ENCODE assay signal across 8 mouse cellular contexts in the genomic region with DNA sequence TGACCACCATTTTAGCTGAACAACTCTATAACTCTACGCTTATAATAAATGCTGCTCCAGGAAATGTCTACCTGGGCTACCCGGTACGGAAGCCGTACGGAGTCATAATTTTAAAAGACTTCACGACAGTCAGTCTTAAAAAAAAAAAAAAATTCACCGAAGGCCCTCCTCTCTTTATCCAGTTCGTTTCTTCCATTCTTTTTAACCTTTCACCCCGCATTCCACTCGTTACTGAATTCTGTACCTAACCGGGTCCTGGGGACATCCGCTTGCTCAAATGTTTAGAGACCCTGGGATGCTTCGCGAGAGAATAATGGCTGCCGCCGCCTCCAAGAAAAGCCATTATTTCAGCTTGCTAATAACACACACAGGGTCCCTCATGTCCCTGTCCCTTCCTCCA. TPM values are rescaled to one million over a fixed set of nuclear protein-coding genes. Genes with fewer than 3 reads are reported as not detected.
DNase-seq lines count a peak whose midpoint lies in the region; ATAC-seq lines count a peak whose summit lies in the region.

No protein-coding gene starts in this region.

- WGBS in embryonic facial prominence, embryonic 15.5 days = 17% methylated on average over 16 of the region's 16 CpGs
- 11% methylated on average over 16 of the region's 16 CpGs for WGBS in liver, embryonic 12.5 days (ENCODE audit: insufficient replicate concordance)
- 17% methylated on average over 16 of the region's 16 CpGs for WGBS in neural tube, embryonic 14.5 days

- no peaks in the 10 kb centered on the region for H3K9me3 ChIP-seq in embryonic facial prominence, embryonic 15.5 days (replicated peaks)
- H3K9me3 ChIP-seq in liver, embryonic 12.5 days (replicated peaks) = no peaks in the 10 kb centered on the region
- no peaks in the 10 kb centered on the region for H3K9me3 ChIP-seq in neural tube, embryonic 14.5 days (ENCODE audit: control insufficient read depth, low read length)

- peak; percentile 32; the same call in 1 of the 2 replicates for ATAC-seq in embryonic facial prominence, embryonic 15.5 days (ENCODE audit: insufficient number of reproducible peaks, low FRiP score, low TSS enrichment, low read depth)
- ATAC-seq in liver, embryonic 12.5 days = no peak
- ATAC-seq in neural tube, embryonic 14.5 days (ENCODE audit: low read depth) = peak; percentile 22

- H3K4me1 ChIP-seq in embryonic facial prominence, embryonic 15.5 days = no peaks in the 10 kb centered on the region
- H3K4me1 ChIP-seq in liver, embryonic 12.5 days = no peaks in the 10 kb centered on the region
- H3K4me1 ChIP-seq in neural tube, embryonic 14.5 days (ENCODE audit: control insufficient read depth, insufficient read depth, low read length) = no peaks in the 10 kb centered on the region

- H3K9ac ChIP-seq in embryonic facial prominence, embryonic 15.5 days = 0 out of 2 replicates have a peak overlapping the region, but pooled peaks have one; percentile 3
- H3K9ac ChIP-seq in liver, embryonic 12.5 days = peak overlapping the region; percentile 63
- peak overlapping the region; percentile 50; the same call in 1 of the 2 replicates for H3K9ac ChIP-seq in neural tube, embryonic 14.5 days (replicated peaks; ENCODE audit: low read depth, low read length)

- peak; percentile 10 for DNase-seq in left cerebral cortex, adult 11 months (ENCODE audit: low spot score)
- no peak for DNase-seq in left cerebral cortex, postnatal 36 days (ENCODE audit: low spot score in 2 of 2)
- peak; percentile 52 for DNase-seq in T-cell, adult 2 months (ENCODE audit: low spot score)
- DNase-seq in induced T-regulatory cell, adult 2 months (ENCODE audit: low read depth) = peak; percentile 75
- DNase-seq in urinary bladder, postnatal 10 days (ENCODE audit: low spot score) = no peak

- H3K4me3 ChIP-seq in embryonic facial prominence, embryonic 15.5 days (replicated peaks) = peak overlapping the region; percentile 55
- peak overlapping the region; percentile 64 for H3K4me3 ChIP-seq in liver, embryonic 12.5 days
- H3K4me3 ChIP-seq in neural tube, embryonic 14.5 days (ENCODE audit: low read depth, low read length) = peak overlapping the region; percentile 47

- no peaks in the 10 kb centered on the region; the same call in 1 of the 2 replicates for H3K27me3 ChIP-seq in embryonic facial prominence, embryonic 15.5 days
- no peaks in the 10 kb centered on the region for H3K27me3 ChIP-seq in liver, embryonic 12.5 days (replicated peaks)
- no peaks in the 10 kb centered on the region for H3K27me3 ChIP-seq in neural tube, embryonic 14.5 days (ENCODE audit: control insufficient read depth, insufficient read depth, low read length)

- peak overlapping the region; percentile 36 for H3K4me2 ChIP-seq in embryonic facial prominence, embryonic 15.5 days (replicated peaks)
- peak overlapping the region; percentile 57 for H3K4me2 ChIP-seq in liver, embryonic 12.5 days
- peak overlapping the region; percentile 51 for H3K4me2 ChIP-seq in neural tube, embryonic 14.5 days (ENCODE audit: low read depth, low read length)

- H3K27ac ChIP-seq in embryonic facial prominence, embryonic 15.5 days (replicated peaks) = peak overlapping the region; percentile 77
- H3K27ac ChIP-seq in liver, embryonic 12.5 days = peak overlapping the region; percentile 51; the same call in 1 of the 2 replicates
- H3K27ac ChIP-seq in neural tube, embryonic 14.5 days (ENCODE audit: low read depth, low read length) = peak overlapping the region; percentile 80

- no peaks in the 10 kb centered on the region for H3K36me3 ChIP-seq in embryonic facial prominence, embryonic 15.5 days
- H3K36me3 ChIP-seq in liver, embryonic 12.5 days = no peaks in the 10 kb centered on the region
- H3K36me3 ChIP-seq in neural tube, embryonic 14.5 days (ENCODE audit: control insufficient read depth, insufficient read depth, low read length) = no peaks in the 10 kb centered on the region

- intact Hi-C loops in left cerebral cortex, postnatal 36 days (cut with DNase I) = no loop called here

RNA-seq across cellular contexts. Expression of gene Rpgr, which starts 0.7 kb away (rescaled TPM):
- 10 to 100 TPM; 16.4 to 24.3 TPM for total RNA-seq in left cerebral cortex, postnatal 36 days (2021)
- 13.7 and 15.6 TPM in 2 replicates for polyA plus RNA-seq in embryonic facial prominence, embryonic 15.5 days (2015; fragmentation: Nextera tagmentation; extraction: Ambion mirVana)
- polyA plus RNA-seq in liver, embryonic 12.5 days (2016; fragmentation: Nextera tagmentation; extraction: Ambion mirVana) = 5.3 and 5.4 TPM in 2 replicates
- 38.1 and 39.4 TPM in 2 replicates for polyA plus RNA-seq in neural tube, embryonic 14.5 days (2014; fragmentation: Nextera tagmentation; extraction: Ambion mirVana)

RNA-seq across cellular contexts. Expression of gene Otc, which starts 36.1 kb away (rescaled TPM):
- total RNA-seq in left cerebral cortex, postnatal 36 days (2021) = not detected
- polyA plus RNA-seq in embryonic facial prominence, embryonic 15.5 days (2015; fragmentation: Nextera tagmentation; extraction: Ambion mirVana) = not detected in 2 replicates
- polyA plus RNA-seq in liver, embryonic 12.5 days (2016; fragmentation: Nextera tagmentation; extraction: Ambion mirVana) = 16.8 and 18.2 TPM in 2 replicates
- polyA plus RNA-seq in neural tube, embryonic 14.5 days (2014; fragmentation: Nextera tagmentation; extraction: Ambion mirVana) = not detected in 2 replicates

Comparison
In these comparisons a context has a peak if more than half of its experiments do, and no peak if none do; other contexts are left out.
1. DNase-seq: peak in left cerebral cortex, adult 11 months (single experiment), T-cell, adult 2 months (single experiment) and induced T-regulatory cell, adult 2 months (single experiment); none in left cerebral cortex, postnatal 36 days (0 of 2) and urinary bladder, postnatal 10 days (single experiment).
2. H3K9ac ChIP-seq: peak in every context shown above with its lines; median percentile 63 in liver, embryonic 12.5 days; 50 in neural tube, embryonic 14.5 days; 3 in embryonic facial prominence, embryonic 15.5 days.
3. RNA of gene Otc, which starts 36.1 kb away (polyA plus RNA-seq): 16.8 to 18.2 TPM in liver, embryonic 12.5 days; not detected in neural tube, embryonic 14.5 days and not detected in embryonic facial prominence, embryonic 15.5 days; every median in the first group is over 10 times any median in the second.
4. Peak in every context shown above with its lines, with median percentiles within 50 percentile points of each other: H3K27ac ChIP-seq, H3K4me2 ChIP-seq and H3K4me3 ChIP-seq.